Mouse (Mus musculus) forebrain, postnatal 0 days (tissue): Measurements from ENCODE around the gene Olfr518. TPM values are rescaled to one million over a fixed set of nuclear protein-coding genes. Genes with fewer than 3 reads are reported as not detected.

ENCODE experiments used
- ATAC-seq: fragments of 200-750 bp; cut with Nextera tagmentation; 2 replicates; pipeline ENCODE4 v1.8.0; 2017; ENCODE audit warnings: mild to moderate bottlenecking, moderate library complexity
- DNase-seq: peaks from one replicate; pipeline ENCODE4 v3.0.0-alpha.2; 2015
- H3K27ac ChIP-seq: fragments of 300-500 bp; sonication (generic); 2 replicates; pipeline ENCODE4 v1.5.1; 2014; ENCODE audit warnings: low read depth, mild to moderate bottlenecking, antibody characterized with exemption, low read length, moderate library complexity, mixed read lengths
- H3K27me3 ChIP-seq: fragments of 300-500 bp; sonication (generic); 2 replicates; pipeline ENCODE4 v1.6.1; 2014; ENCODE audit warnings: mild to moderate bottlenecking, low read length, mixed read lengths; ENCODE audit not compliant: insufficient read depth
- H3K36me3 ChIP-seq: fragments of 300-500 bp; sonication (generic); 2 replicates; pipeline ENCODE4 v1.6.1; 2014; ENCODE audit warnings: mild to moderate bottlenecking, moderate library complexity; ENCODE audit not compliant: insufficient read depth
- H3K4me1 ChIP-seq: fragments of 300-500 bp; sonication (generic); 2 replicates; pipeline ENCODE4 v1.6.1; 2014; ENCODE audit warnings: antibody characterized with exemption; ENCODE audit not compliant: insufficient read depth
- H3K4me2 ChIP-seq: fragments of 300-500 bp; sonication (generic); 2 replicates; pipeline ENCODE4 v1.6.1; 2014; ENCODE audit warnings: low read depth, mild to moderate bottlenecking, moderate library complexity
- H3K4me3 ChIP-seq: fragments of 300-500 bp; sonication (generic); 2 replicates; pipeline ENCODE4 v1.5.1; 2014; ENCODE audit warnings: low read depth, low read length, mixed read lengths
- H3K9ac ChIP-seq: fragments of 300-500 bp; sonication (generic); 2 replicates; pipeline ENCODE4 v1.6.1; 2014; ENCODE audit warnings: mild to moderate bottlenecking
- H3K9me3 ChIP-seq: fragments of 300-500 bp; sonication (generic); 2 replicates; pipeline ENCODE4 v1.6.1; 2016; ENCODE audit warnings: low read length
- CTCF ChIP-seq: sonication (generic); IDR thresholded peaks from 2 replicates; pipeline ENCODE4 v1.5.1; 2016; ENCODE audit warnings: antibody characterized with exemption, control low read depth, low read depth
- WGBS: fragments of 180-500 bp; shearing (Covaris S2); extraction: QIAGEN DNeasy Blood & Tissue Kit; methylation state at CpG from one replicate; pipeline ENCODE4 v1.1.7; 2014; 5-methylcytosine and 5-hydroxymethylcytosine counted together
- polyA plus RNA-seq: library from polyadenylated mRNA; unstranded; fragments of >200 nt; fragmentation: Nextera tagmentation; extraction: Ambion mirVana; gene quantifications from 2 replicates; pipeline ENCODE4 v1.2.1, GENCODE M21; 2015
- total RNA-seq: library from RNA; depleted of rRNA; stranded (reverse); fragments of >200 nt; gene quantifications from 2 replicates; pipeline ENCODE4 v1.2.3, GENCODE M21; 2014; rRNA removed

Gene Olfr518
- total and polyA plus RNA-seq, 2 experiments from 2014 or later = not detected

- H3K4me3 ChIP-seq = no peak within 1 kb of the TSS
- H3K9me3 ChIP-seq = no peaks in the 10 kb centered on the region
- no peak within 1 kb of the TSS for H3K27ac ChIP-seq
- DNase-seq (no peak), ATAC-seq (no peak)
- no peak within 1 kb of the TSS for H3K4me2 ChIP-seq
- no peak for TF ChIP-seq CTCF
- H3K4me1 ChIP-seq = no peaks in the 10 kb centered on the region
- H3K9ac ChIP-seq = no peak within 1 kb of the TSS
- WGBS = 90% methylated on average over 5 of the region's 5 CpGs
- H3K27me3 ChIP-seq = no peaks in the 10 kb centered on the region
- H3K36me3 ChIP-seq = no peaks in the 10 kb centered on the region
Observed at GRCm38 (mm10) chr7:108894320-108894719, 9.5 kb upstream of the Olfr518 start, which contains the start of gene Olfr519. Gene Olfr519, minus strand, starts transcription at chr7:108894420.

- no peak for TF ChIP-seq CTCF
Observed at GRCm38 (mm10) chr7:108872279-108872678, 12.5 kb downstream of the Olfr518 start, which contains the start of gene Olfr517. Gene Olfr517, minus strand, starts transcription at chr7:108872379.

GRCm38 (mm10) chr7:108850429-108850828 lies 34.4 kb downstream of the Olfr518 start, which contains the start of gene Olfr516:
Gene Olfr516, minus strand, starts transcription at chr7:108850529.
- Histone ChIP-seq H3K9me3 (no peaks in the 10 kb centered on the region), H3K9ac (no peak within 1 kb of the TSS), H3K36me3 (no peaks in the 10 kb centered on the region), H3K4me2 (no peak within 1 kb of the TSS), H3K4me3 (no peak within 1 kb of the TSS), H3K27me3 (no peaks in the 10 kb centered on the region), H3K4me1 (no peaks in the 10 kb centered on the region), H3K27ac (no peak within 1 kb of the TSS)
- DNase-seq (no peak), ATAC-seq (no peak)
- 96% methylated on average over 2 of the region's 2 CpGs for WGBS
- TF ChIP-seq CTCF = no peak

More at GRCm38 (mm10) chr7:108872279-108872678, 12.5 kb downstream of the Olfr518 start, which contains the start of gene Olfr517:
- Histone ChIP-seq H3K36me3 (no peaks in the 10 kb centered on the region), H3K9ac (no peak within 1 kb of the TSS), H3K27me3 (no peaks in the 10 kb centered on the region), H3K4me3 (no peak within 1 kb of the TSS), H3K9me3 (no peaks in the 10 kb centered on the region), H3K4me2 (no peak within 1 kb of the TSS), H3K4me1 (no peaks in the 10 kb centered on the region), H3K27ac (no peak within 1 kb of the TSS)
- DNase-seq (no peak), ATAC-seq (no peak)
- WGBS = 67% methylated on average over 2 of the region's 2 CpGs

Other genes with a start within 250 kb of the Olfr518 start
- not detected in 2 replicates for gene Olfr509, start 233.1 kb downstream of the Olfr518 start, total RNA-seq
- not detected in 2 replicates for gene Olfr509, start 233.1 kb downstream of the Olfr518 start, polyA plus RNA-seq
- gene Olfr510, start 218.6 kb downstream of the Olfr518 start, total RNA-seq = not detected in 2 replicates
- not detected in 2 replicates for gene Olfr510, start 218.6 kb downstream of the Olfr518 start, polyA plus RNA-seq
- gene Olfr512, start 171.7 kb downstream of the Olfr518 start, total RNA-seq = not detected in 2 replicates
- gene Olfr512, start 171.7 kb downstream of the Olfr518 start, polyA plus RNA-seq = not detected in 2 replicates
- not detected in 2 replicates for gene Olfr513, start 134.0 kb downstream of the Olfr518 start, total RNA-seq
- not detected in 2 replicates for gene Olfr513, start 134.0 kb downstream of the Olfr518 start, polyA plus RNA-seq
- not detected in 2 replicates for gene Olfr514, start 59.0 kb downstream of the Olfr518 start, total RNA-seq
- not detected in 2 replicates for gene Olfr514, start 59.0 kb downstream of the Olfr518 start, polyA plus RNA-seq
- gene Olfr516, start 34.5 kb downstream of the Olfr518 start, total RNA-seq = not detected in 2 replicates
- not detected in 2 replicates for gene Olfr516, start 34.5 kb downstream of the Olfr518 start, polyA plus RNA-seq
- not detected in 2 replicates for gene Olfr517, start 12.6 kb downstream of the Olfr518 start, total RNA-seq
- gene Olfr517, start 12.6 kb downstream of the Olfr518 start, polyA plus RNA-seq = not detected in 2 replicates
- not detected in 2 replicates for gene Olfr519, start 9.4 kb upstream of the Olfr518 start, total RNA-seq
- not detected in 2 replicates for gene Olfr519, start 9.4 kb upstream of the Olfr518 start, polyA plus RNA-seq
- gene Nlrp10, start 45.2 kb upstream of the Olfr518 start, total RNA-seq = 0.05 TPM in 1 of 2 replicates, not detected in the other
- gene Nlrp10, start 45.2 kb upstream of the Olfr518 start, polyA plus RNA-seq = 0.04 and 0.10 TPM in 2 replicates
- gene Eif3f, start 49.4 kb upstream of the Olfr518 start, total RNA-seq = 118 and 120 TPM in 2 replicates
- gene Eif3f, start 49.4 kb upstream of the Olfr518 start, polyA plus RNA-seq = 80.6 and 81.5 TPM in 2 replicates
- gene Tub, start 65.3 kb upstream of the Olfr518 start, total RNA-seq = 158 and 188 TPM in 2 replicates
- 30.2 and 39.1 TPM in 2 replicates for gene Tub, start 65.3 kb upstream of the Olfr518 start, polyA plus RNA-seq
- 42.2 and 61.0 TPM in 2 replicates for gene Ric3, start 198.3 kb upstream of the Olfr518 start, total RNA-seq
- gene Ric3, start 198.3 kb upstream of the Olfr518 start, polyA plus RNA-seq = 26.7 and 32.4 TPM in 2 replicates